Mouse (Mus musculus): ENCODE results near the gene Aco1. TPM values are rescaled to one million over a fixed set of nuclear protein-coding genes. Genes with fewer than 3 reads are reported as not detected.

The Aco1 gene
- 15.2 and 15.8 TPM in 2 replicates for polyA plus RNA-seq (2021; fragmentation: Nextera tagmentation)
- long read RNA-seq, experiment 1, transcript Aco1-201 (21 exons, 3,832 nt): major isoform, 156 of 187 reads
- long read RNA-seq, experiment 1, partial matches to known transcripts: 21 of 187 reads
- long read RNA-seq, experiment 1, other reads (novel, unspliced or antisense): 10 of 187 reads
- long read RNA-seq, experiment 2, transcript Aco1-201 (21 exons, 3,832 nt): major isoform, 16 of 25 reads
- long read RNA-seq, experiment 2, partial matches to known transcripts: 9 of 25 reads
- long read RNA-seq, experiment 2, other reads (novel, unspliced or antisense): 0 of 25 reads

DNA sequence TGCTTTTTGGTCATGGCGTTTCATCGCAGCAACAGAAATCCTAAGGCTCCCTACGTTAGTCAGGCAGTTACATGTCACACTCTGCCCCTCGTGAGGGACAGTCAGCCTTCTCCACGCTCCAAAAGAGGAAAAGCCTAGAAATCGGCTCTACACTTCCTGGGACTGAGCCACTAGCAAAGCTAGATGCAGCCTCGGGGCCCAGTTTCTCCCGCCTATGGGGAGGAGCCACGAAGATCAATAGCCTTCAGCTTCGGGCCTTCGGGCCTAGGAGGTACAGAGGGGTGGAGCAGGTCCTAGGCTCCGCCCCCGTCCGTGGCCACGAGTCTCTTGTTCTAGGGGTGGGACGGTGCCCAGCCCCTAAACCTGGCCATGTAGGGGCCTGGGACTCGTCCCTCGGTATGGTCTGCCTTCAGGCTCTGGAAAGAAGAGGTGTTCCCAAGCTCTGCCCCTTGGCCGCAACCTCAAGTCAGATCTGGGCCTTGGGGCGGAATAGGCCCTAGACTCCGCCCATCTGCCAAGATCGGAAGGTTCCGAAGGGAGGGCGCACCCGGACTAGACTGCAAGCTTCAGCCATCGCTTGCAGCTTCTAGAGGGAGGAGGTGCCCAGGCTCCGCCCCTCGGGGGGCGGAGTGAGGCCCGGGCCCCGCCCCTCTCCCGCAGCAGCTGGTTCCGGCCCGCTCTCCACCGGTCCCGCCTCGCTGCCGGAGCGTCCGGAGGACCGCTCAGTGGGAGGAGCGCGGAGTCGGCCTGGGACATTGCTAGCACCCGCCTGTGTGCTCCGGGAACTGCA lies at the start of gene Aco1:
TSS of gene Aco1 (plus strand) at position 339 of the 790 bp plus-strand sequence.

DNA sequence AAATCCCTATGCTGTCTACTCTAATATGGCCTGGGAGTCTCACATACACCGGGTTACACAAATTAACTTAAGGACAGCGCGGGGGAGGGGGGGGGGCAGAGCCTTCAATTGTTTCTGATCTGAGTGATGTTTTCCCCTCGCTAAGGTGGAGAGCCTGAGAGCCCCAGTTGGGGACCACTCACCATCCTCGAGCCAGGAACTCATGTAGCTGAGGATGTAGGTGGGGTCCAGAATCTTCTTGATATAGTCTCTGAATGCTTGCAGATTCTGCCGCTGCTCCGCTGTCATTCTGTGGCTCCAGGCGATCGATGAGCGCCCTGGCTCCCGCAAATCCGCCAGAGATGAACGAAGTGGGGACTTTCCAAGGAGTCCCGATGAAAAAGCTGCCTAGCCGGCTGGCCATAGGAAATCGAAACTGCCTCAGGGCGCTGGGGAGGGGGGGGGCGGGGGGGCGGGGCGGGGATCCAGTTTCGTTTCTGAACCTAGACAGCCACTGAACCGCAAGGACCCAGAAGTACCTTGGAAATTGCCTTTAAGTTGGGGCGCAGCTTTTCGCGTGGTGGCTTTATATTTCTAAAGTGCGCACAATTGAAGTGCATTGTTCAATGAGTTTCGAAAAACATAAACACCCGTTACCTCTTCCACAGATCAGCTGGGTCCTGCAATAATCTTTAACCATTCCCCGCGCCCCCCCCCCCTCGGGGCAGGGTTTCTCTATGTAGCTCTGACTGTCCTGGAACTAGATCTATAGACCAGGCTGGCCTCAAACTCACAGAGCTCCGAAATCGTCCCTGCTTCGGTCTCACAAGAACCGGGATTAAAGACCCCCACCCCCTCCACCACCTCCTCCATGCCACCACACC lies 96.8 kb downstream of the Aco1 start, which contains the start of gene Ddx58:
TSS of gene Ddx58 (minus strand) at position 420 of the 863 bp plus-strand sequence.

Other genes starting within 250 kb of the Aco1 start
- 2.7 and 2.9 TPM in 2 replicates for gene Ddx58, start 96.7 kb downstream of the Aco1 start, polyA plus RNA-seq (2021; fragmentation: Nextera tagmentation)
- 15.6 and 17.7 TPM in 2 replicates for gene Smim27, start 126.5 kb downstream of the Aco1 start, polyA plus RNA-seq (2021; fragmentation: Nextera tagmentation)
- 7.1 and 10.1 TPM in 2 replicates for gene Topors, start 126.8 kb downstream of the Aco1 start, polyA plus RNA-seq (2021; fragmentation: Nextera tagmentation)
- 580 and 627 TPM in 2 replicates for gene Ndufb6, start 136.3 kb downstream of the Aco1 start, polyA plus RNA-seq (2021; fragmentation: Nextera tagmentation)